Mouse (Mus musculus) heart, adult 8-10 months (tissue): ENCODE data around the gene Snx11. TPM values are rescaled to one million over a fixed set of nuclear protein-coding genes. Genes with fewer than 3 reads are reported as not detected.

Experiments used
- total RNA-seq, 4 experiments: library from RNA; stranded (reverse); gene quantifications; 2 replicates each; pipeline ENCODE4 v1.2.4; 2022

Snx11 gene
- total RNA-seq, 4 experiments from 2014 or later = 11.6 to 14.5 (median 12.9) TPM

Other genes starting within 250 kb of the Snx11 start
- gene Cbx1, start 11.6 kb upstream of the Snx11 start, total RNA-seq = 10 to 100 TPM; 30.9 to 33.4 (median 32.4) TPM
- gene Nfe2l1, start 52.4 kb upstream of the Snx11 start, total RNA-seq = 100 to 1,000 TPM; 462 to 530 (median 477) TPM
- 10 to 100 TPM; 36.0 to 43.5 (median 41.1) TPM for gene Copz2, start 72.3 kb upstream of the Snx11 start, total RNA-seq
- gene Cdk5rap3, start 138.9 kb upstream of the Snx11 start, total RNA-seq = 10 to 100 TPM; 20.4 to 25.7 (median 22.7) TPM
- 1 to 10 TPM; 1.1 to 1.7 (median 1.5) TPM for gene Prr15l, start 150.5 kb upstream of the Snx11 start, total RNA-seq
- 10 to 100 TPM; 14.9 to 16.6 (median 16.1) TPM for gene Pnpo, start 166.4 kb upstream of the Snx11 start, total RNA-seq
- gene Sp2, start 205.4 kb upstream of the Snx11 start, total RNA-seq = 10 to 100 TPM in 2 of 4 experiments, 1 to 10 TPM in 2; 7.8 to 13.7 (median 11.0) TPM
- gene Sp6, start 235.8 kb upstream of the Snx11 start, total RNA-seq = under 1 TPM in 3 of 4 experiments, not detected in 1; 0.08 to 0.28 (median 0.23) TPM